Mouse (Mus musculus) activated CD4-positive, CD25-positive, alpha-beta regulatory T cell, adult 9 weeks (primary cell): ENCODE data around the gene Vmn1r202. TPM values are rescaled to one million over a fixed set of nuclear protein-coding genes. Genes with fewer than 3 reads are reported as not detected.

Source experiments
- polyA plus RNA-seq: library from polyadenylated mRNA; unstranded; fragments of 100-300 nt; shearing (Covaris generic); gene quantifications from one replicate; pipeline ENCODE4 v1.2.1, GENCODE M21; 2017

Vmn1r202 gene
- 0.06 TPM for polyA plus RNA-seq

GRCm38 (mm10) chr13:22505281-22505680 lies at the start of gene Vmn1r202:
TSS of gene Vmn1r202 (minus strand) at chr13:22505381.

GRCm38 (mm10) chr13:22552898-22553297 lies 47.7 kb upstream of the Vmn1r202 start, which contains the start of gene Vmn1r204:
TSS of gene Vmn1r204 (plus strand) at chr13:22553198.

GRCm38 (mm10) chr13:22517814-22518213 lies 12.6 kb upstream of the Vmn1r202 start, which contains the start of gene Vmn1r203:
TSS of gene Vmn1r203 (plus strand) at chr13:22518114.

GRCm38 (mm10) chr13:22471623-22472022 lies 33.6 kb downstream of the Vmn1r202 start, which contains the start of gene Vmn1r201:
TSS of gene Vmn1r201 (plus strand) at chr13:22471923.

Other genes with a start within 250 kb of the Vmn1r202 start
- not detected for gene Vmn1r195, start 234.9 kb downstream of the Vmn1r202 start, polyA plus RNA-seq
- gene Vmn1r196, start 215.5 kb downstream of the Vmn1r202 start, polyA plus RNA-seq = not detected
- gene Vmn1r197, start 180.8 kb downstream of the Vmn1r202 start, polyA plus RNA-seq = 0.05 TPM
- 0.05 TPM for gene Vmn1r198, start 155.0 kb downstream of the Vmn1r202 start, polyA plus RNA-seq
- not detected for gene Vmn1r199, start 125.6 kb downstream of the Vmn1r202 start, polyA plus RNA-seq
- not detected for gene Vmn1r200, start 115.0 kb downstream of the Vmn1r202 start, polyA plus RNA-seq
- 0.10 TPM for gene Vmn1r201, start 33.5 kb downstream of the Vmn1r202 start, polyA plus RNA-seq
- 0.15 TPM for gene Vmn1r203, start 12.7 kb upstream of the Vmn1r202 start, polyA plus RNA-seq
- not detected for gene Vmn1r204, start 47.8 kb upstream of the Vmn1r202 start, polyA plus RNA-seq
- not detected for gene Vmn1r205, start 87.6 kb upstream of the Vmn1r202 start, polyA plus RNA-seq
- gene Vmn1r206, start 118.9 kb upstream of the Vmn1r202 start, polyA plus RNA-seq = not detected
- gene Vmn1r207-ps, start 224.2 kb upstream of the Vmn1r202 start, polyA plus RNA-seq = not detected